Mouse (Mus musculus) heart, embryonic 11.5 days (tissue): Measurements from ENCODE around the gene Olfr283. TPM values are rescaled to one million over a fixed set of nuclear protein-coding genes. Genes with fewer than 3 reads are reported as not detected.

Source experiments
- ATAC-seq: fragments of 200-750 bp; cut with Nextera tagmentation; replicated peaks from 2 replicates; pipeline ENCODE4 v1.8.0; 2017; ENCODE audit warnings: moderate library complexity; ENCODE audit not compliant: insufficient number of reproducible peaks, low FRiP score, low TSS enrichment
- H3K27ac ChIP-seq: fragments of 300-500 bp; sonication (generic); 2 replicates; pipeline ENCODE4 v1.5.1; 2014; ENCODE audit warnings: mild to moderate bottlenecking, low read depth, low read length
- H3K27me3 ChIP-seq: fragments of 300-500 bp; sonication (generic); 2 replicates; pipeline ENCODE4 v1.6.1; 2014; ENCODE audit warnings: mild to moderate bottlenecking, low read length, mixed read lengths; ENCODE audit not compliant: control insufficient read depth, insufficient read depth
- H3K36me3 ChIP-seq: fragments of 300-500 bp; sonication (generic); 2 replicates; pipeline ENCODE4 v1.6.1; 2014; ENCODE audit warnings: mild to moderate bottlenecking, low read length, moderate library complexity, mixed read lengths; ENCODE audit not compliant: control insufficient read depth, insufficient read depth
- H3K4me1 ChIP-seq: fragments of 300-500 bp; sonication (generic); 2 replicates; pipeline ENCODE4 v1.6.1; 2014; ENCODE audit warnings: low read length; ENCODE audit not compliant: control insufficient read depth, insufficient read depth
- H3K4me2 ChIP-seq: fragments of 300-500 bp; sonication (generic); 2 replicates; pipeline ENCODE4 v1.6.1; 2014; ENCODE audit warnings: mild to moderate bottlenecking, moderate library complexity
- H3K4me3 ChIP-seq: fragments of 300-500 bp; sonication (generic); 2 replicates; pipeline ENCODE4 v1.5.1; 2014; ENCODE audit warnings: low read depth, low read length
- H3K9ac ChIP-seq: fragments of 300-500 bp; sonication (generic); 2 replicates; pipeline ENCODE4 v1.6.1; 2014; ENCODE audit warnings: mild to moderate bottlenecking, low read depth, low read length, moderate library complexity
- H3K9me3 ChIP-seq: fragments of 300-500 bp; sonication (generic); replicated peaks from 2 replicates; pipeline ENCODE4 v1.6.1; 2016; ENCODE audit warnings: low read length; ENCODE audit not compliant: control insufficient read depth
- WGBS: fragments of 180-500 bp; shearing (Covaris S2); extraction: QIAGEN DNeasy Blood & Tissue Kit; methylation state at CpG from one replicate; pipeline ENCODE4 v1.1.7; 2014; ENCODE audit not compliant: insufficient replicate concordance; 5-methylcytosine and 5-hydroxymethylcytosine counted together
- polyA plus RNA-seq: library from polyadenylated mRNA; unstranded; fragments of >200 nt; fragmentation: Nextera tagmentation; extraction: Ambion mirVana; gene quantifications from 2 replicates; pipeline ENCODE4 v1.2.1, GENCODE M21; 2014

The Olfr283 gene
- polyA plus RNA-seq, 1 experiment from 2014 or later, result not detected

- no peak for ATAC-seq
- WGBS, result 90% methylated on average over 9 of the region's 9 CpGs
- no peak overlapping the region for H3K27ac ChIP-seq
- no peaks in the 10 kb centered on the region for H3K36me3 ChIP-seq
- H3K9me3 ChIP-seq, result no peaks in the 10 kb centered on the region
- H3K27me3 ChIP-seq, result no peaks in the 10 kb centered on the region
- no peaks in the 10 kb centered on the region for H3K4me1 ChIP-seq
- no peak overlapping the region for H3K4me3 ChIP-seq
- no peak overlapping the region for H3K9ac ChIP-seq
- H3K4me2 ChIP-seq, result no peak overlapping the region
Measured at GRCm38 (mm10) chr15:98410249-98410648, 29.5 kb upstream of the Olfr283 start.

- Histone ChIP-seq H3K27ac (no peak overlapping the region), H3K4me1 (no peaks in the 10 kb centered on the region), H3K9me3 (no peaks in the 10 kb centered on the region), H3K9ac (no peak overlapping the region), H3K27me3 (no peaks in the 10 kb centered on the region), H3K36me3 (no peaks in the 10 kb centered on the region), H3K4me3 (no peak overlapping the region), H3K4me2 (no peak overlapping the region)
- 88% methylated on average over 2 of the region's 2 CpGs for WGBS
- ATAC-seq, result no peak
Measured at GRCm38 (mm10) chr15:98409635-98410034, 28.9 kb upstream of the Olfr283 start.

GRCm38 (mm10) chr15:98408406-98409060 is 27.8 kb upstream of the Olfr283 start:
- Histone ChIP-seq H3K9me3 (no peaks in the 10 kb centered on the region), H3K27ac (no peak overlapping the region), H3K9ac (no peak overlapping the region), H3K4me3 (no peak overlapping the region), H3K4me1 (no peaks in the 10 kb centered on the region), H3K4me2 (no peak overlapping the region), H3K27me3 (no peaks in the 10 kb centered on the region), H3K36me3 (no peaks in the 10 kb centered on the region)
- ATAC-seq, result no peak
- WGBS, result 68% methylated on average over 17 of the region's 17 CpGs

GRCm38 (mm10) chr15:98402356-98402755 is 21.6 kb upstream of the Olfr283 start:
- H3K4me3 ChIP-seq, result no peak overlapping the region
- H3K4me2 ChIP-seq, result no peak overlapping the region
- H3K9ac ChIP-seq, result no peak overlapping the region
- ATAC-seq, result no peak
- H3K4me1 ChIP-seq, result no peaks in the 10 kb centered on the region
- WGBS, result 82% methylated on average over 10 of the region's 10 CpGs
- H3K9me3 ChIP-seq, result no peaks in the 10 kb centered on the region
- no peak overlapping the region for H3K27ac ChIP-seq
- no peaks in the 10 kb centered on the region for H3K27me3 ChIP-seq
- H3K36me3 ChIP-seq, result no peaks in the 10 kb centered on the region

GRCm38 (mm10) chr15:98397136-98397535 is 16.4 kb upstream of the Olfr283 start:
- no peak for ATAC-seq
- Histone ChIP-seq H3K4me3 (no peak overlapping the region), H3K27ac (no peak overlapping the region), H3K36me3 (no peaks in the 10 kb centered on the region), H3K9me3 (no peaks in the 10 kb centered on the region), H3K9ac (no peak overlapping the region), H3K4me2 (no peak overlapping the region), H3K4me1 (no peaks in the 10 kb centered on the region), H3K27me3 (no peaks in the 10 kb centered on the region)
- WGBS, result 85% methylated on average over 1 of the region's 1 CpGs

GRCm38 (mm10) chr15:98391903-98392187 is 11.1 kb upstream of the Olfr283 start:
- H3K4me2 ChIP-seq, result no peak overlapping the region
- no peaks in the 10 kb centered on the region for H3K36me3 ChIP-seq
- no peak for ATAC-seq
- no peak overlapping the region for H3K27ac ChIP-seq
- WGBS, result 31% methylated on average over 2 of the region's 2 CpGs
- no peak overlapping the region for H3K9ac ChIP-seq
- H3K9me3 ChIP-seq, result no peaks in the 10 kb centered on the region
- no peak overlapping the region for H3K4me3 ChIP-seq
- H3K4me1 ChIP-seq, result no peaks in the 10 kb centered on the region
- no peaks in the 10 kb centered on the region for H3K27me3 ChIP-seq

- Histone ChIP-seq H3K4me1 (no peaks in the 10 kb centered on the region), H3K36me3 (no peaks in the 10 kb centered on the region), H3K4me3 (no peak overlapping the region), H3K27me3 (no peaks in the 10 kb centered on the region), H3K27ac (no peak overlapping the region), H3K9me3 (no peaks in the 10 kb centered on the region), H3K9ac (no peak overlapping the region), H3K4me2 (no peak overlapping the region)
- WGBS, result 68% methylated on average over 10 of the region's 10 CpGs
- ATAC-seq, result no peak
Measured at GRCm38 (mm10) chr15:98391081-98391902, 10.5 kb upstream of the Olfr283 start.

- Histone ChIP-seq H3K9ac (no peak overlapping the region), H3K4me1 (no peaks in the 10 kb centered on the region), H3K9me3 (no peaks in the 10 kb centered on the region), H3K4me2 (no peak overlapping the region), H3K36me3 (no peaks in the 10 kb centered on the region), H3K4me3 (no peak overlapping the region), H3K27me3 (no peaks in the 10 kb centered on the region), H3K27ac (no peak overlapping the region)
- WGBS, result 26% methylated on average over 7 of the region's 7 CpGs
- no peak for ATAC-seq
Measured at GRCm38 (mm10) chr15:98389796-98390195, 9.1 kb upstream of the Olfr283 start.

- H3K27me3 ChIP-seq, result no peaks in the 10 kb centered on the region
- no peaks in the 10 kb centered on the region for H3K9me3 ChIP-seq
- H3K4me3 ChIP-seq, result no peak overlapping the region
- H3K4me1 ChIP-seq, result no peaks in the 10 kb centered on the region
- ATAC-seq, result no peak
- H3K27ac ChIP-seq, result no peak overlapping the region
- no peaks in the 10 kb centered on the region for H3K36me3 ChIP-seq
- 64% methylated on average over 2 of the region's 2 CpGs for WGBS
- H3K4me2 ChIP-seq, result no peak overlapping the region
- H3K9ac ChIP-seq, result no peak overlapping the region
Measured at GRCm38 (mm10) chr15:98387621-98388020, 6.9 kb upstream of the Olfr283 start.
